Mouse (Mus musculus) midbrain, embryonic 13.5 days (tissue): ENCODE measurements around the gene Baz2b. TPM values are rescaled to one million over a fixed set of nuclear protein-coding genes. Genes with fewer than 3 reads are reported as not detected.

Experiments
- ATAC-seq: fragments of 200-750 bp; cut with Nextera tagmentation; 2 replicates; pipeline ENCODE4 v1.8.0; 2017; ENCODE audit warnings: mild to moderate bottlenecking, moderate TSS enrichment, moderate library complexity
- H3K27ac ChIP-seq: fragments of 300-500 bp; sonication (generic); 2 replicates; pipeline ENCODE4 v1.5.1; 2015; ENCODE audit warnings: inconsistent platforms, mild to moderate bottlenecking, moderate library complexity
- H3K27me3 ChIP-seq: fragments of 300-500 bp; sonication (generic); 2 replicates; pipeline ENCODE4 v1.6.1; 2015; ENCODE audit warnings: mild to moderate bottlenecking, inconsistent platforms
- H3K36me3 ChIP-seq: fragments of 300-500 bp; sonication (generic); 2 replicates; pipeline ENCODE4 v1.6.1; 2015; ENCODE audit warnings: mild to moderate bottlenecking, inconsistent platforms
- H3K4me1 ChIP-seq: fragments of 300-500 bp; sonication (generic); replicated peaks from 2 replicates; pipeline ENCODE4 v1.6.1; 2015; ENCODE audit warnings: inconsistent platforms
- H3K4me2 ChIP-seq: fragments of 300-500 bp; sonication (generic); replicated peaks from 2 replicates; pipeline ENCODE4 v1.6.1; 2015; ENCODE audit warnings: moderate library complexity, mild to moderate bottlenecking, inconsistent platforms
- H3K4me3 ChIP-seq: fragments of 300-500 bp; sonication (generic); replicated peaks from 2 replicates; pipeline ENCODE4 v1.5.1; 2015; ENCODE audit warnings: mild to moderate bottlenecking, inconsistent platforms
- H3K9ac ChIP-seq: fragments of 300-500 bp; sonication (generic); replicated peaks from 2 replicates; pipeline ENCODE4 v1.6.1; 2015; ENCODE audit warnings: mild to moderate bottlenecking, inconsistent platforms
- H3K9me3 ChIP-seq: fragments of 300-500 bp; sonication (generic); 2 replicates; pipeline ENCODE4 v1.6.1; 2016; ENCODE audit warnings: mild to moderate bottlenecking, inconsistent platforms
- WGBS: fragments of 180-500 bp; shearing (Covaris S2); methylation state at CpG from one replicate; pipeline ENCODE4 v1.1.7; 2015; 5-methylcytosine and 5-hydroxymethylcytosine counted together
- polyA plus RNA-seq: library from polyadenylated mRNA; unstranded; fragments of >200 nt; fragmentation: Nextera tagmentation; extraction: Ambion mirVana; gene quantifications from 2 replicates; pipeline ENCODE4 v1.2.1, GENCODE M21; 2015

Gene Baz2b
- polyA plus RNA-seq, 1 experiment from 2014 or later: 98.1 TPM

DNA sequence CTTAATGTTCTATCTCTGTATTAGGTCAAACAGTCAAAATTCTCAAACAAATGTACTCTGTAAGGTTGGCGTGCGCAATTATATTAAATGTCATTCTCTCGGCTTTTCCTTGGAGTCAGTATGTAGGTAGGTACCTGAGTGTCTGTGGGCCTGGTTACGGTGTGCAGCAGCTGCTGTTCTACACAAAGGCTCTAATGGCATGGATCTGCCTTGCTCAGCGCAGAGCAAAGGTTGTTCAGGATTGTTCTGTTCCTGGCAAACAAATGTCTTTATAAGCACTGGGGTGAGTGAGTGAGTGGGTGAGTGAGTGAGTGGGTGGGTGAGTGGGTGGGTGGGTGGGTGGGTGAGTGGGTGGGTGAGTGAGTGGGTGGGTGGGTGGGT, 206.0 kb downstream of the Baz2b start:
- no peak for ATAC-seq
- Histone ChIP-seq H3K4me3 (no peak overlapping the region), H3K9me3 (no peaks in the 10 kb centered on the region), H3K4me2 (no peak overlapping the region), H3K27me3 (no peaks in the 10 kb centered on the region), H3K27ac (no peak overlapping the region), H3K36me3 (peaks cover 25% of the 10 kb centered on the region), H3K9ac (no peak overlapping the region), H3K4me1 (no peaks in the 10 kb centered on the region)
- 95% methylated on average over 5 of the region's 5 CpGs for WGBS

GRCm38 (mm10) chr2:60003038-60003664, 206.5 kb downstream of the Baz2b start:
- no peaks in the 10 kb centered on the region for H3K4me1 ChIP-seq
- no peak overlapping the region for H3K4me2 ChIP-seq
- H3K4me3 ChIP-seq: no peak overlapping the region
- no peak for ATAC-seq
- H3K27ac ChIP-seq: peak overlapping the region; percentile 0; the same call in 1 of the 2 replicates
- no peaks in the 10 kb centered on the region for H3K27me3 ChIP-seq
- 80% methylated on average over 5 of the region's 5 CpGs for WGBS
- peaks cover 25% of the 10 kb centered on the region for H3K36me3 ChIP-seq
- H3K9me3 ChIP-seq: no peaks in the 10 kb centered on the region
- no peak overlapping the region for H3K9ac ChIP-seq

- H3K36me3 ChIP-seq: peaks cover 18% of the 10 kb centered on the region
- no peaks in the 10 kb centered on the region for H3K4me1 ChIP-seq
- no peak overlapping the region for H3K9ac ChIP-seq
- H3K27me3 ChIP-seq: no peaks in the 10 kb centered on the region
- H3K4me2 ChIP-seq: no peak overlapping the region
- 82% methylated on average over 4 of the region's 4 CpGs for WGBS
- H3K27ac ChIP-seq: no peak overlapping the region
- H3K9me3 ChIP-seq: no peaks in the 10 kb centered on the region
- ATAC-seq: no peak
- no peak overlapping the region for H3K4me3 ChIP-seq
These were observed 209.4 kb downstream of the Baz2b start for GRCm38 (mm10) chr2:60000268-60000667.

DNA sequence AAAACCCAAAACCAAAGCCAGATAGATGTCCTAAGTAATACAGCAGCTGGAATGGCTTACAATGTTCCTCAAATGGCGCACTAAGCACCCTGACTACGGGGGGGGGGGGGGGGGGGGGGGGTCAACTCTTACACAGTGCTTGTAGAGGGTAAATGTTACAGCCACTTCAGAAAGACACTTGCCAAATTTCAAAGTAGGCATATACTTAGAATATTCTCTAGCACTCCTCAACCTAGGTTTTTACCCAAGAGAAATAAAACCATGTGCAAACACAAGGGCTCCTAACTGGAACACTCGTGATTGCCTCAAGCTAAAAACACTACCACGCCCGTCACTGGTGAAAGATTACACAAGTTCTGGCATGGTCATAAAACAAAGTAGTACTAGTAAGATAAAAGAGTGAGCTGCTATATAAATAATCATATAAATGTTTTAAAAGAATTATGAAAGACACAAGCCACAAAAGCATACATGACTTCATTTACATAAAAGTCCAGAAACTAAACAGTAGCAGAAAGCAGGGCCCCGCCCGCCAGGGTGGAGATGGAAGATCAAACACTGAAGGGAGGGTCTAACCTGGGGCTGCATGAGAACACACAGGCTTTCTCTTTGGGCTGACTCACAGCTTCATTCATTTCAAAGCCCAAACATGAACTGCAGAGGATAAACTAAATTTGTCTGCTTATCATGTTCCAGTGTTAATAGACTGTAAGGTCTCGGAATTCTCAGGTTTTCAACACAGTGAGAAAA, 212.0 kb downstream of the Baz2b start:
- Histone ChIP-seq H3K4me2 (no peak overlapping the region), H3K27me3 (no peaks in the 10 kb centered on the region), H3K9ac (no peak overlapping the region), H3K36me3 (peaks cover 12% of the 10 kb centered on the region; the same call in 1 of the 2 replicates), H3K9me3 (no peaks in the 10 kb centered on the region), H3K27ac (no peak overlapping the region), H3K4me3 (no peak overlapping the region), H3K4me1 (peaks cover 4% of the 10 kb centered on the region; the same call in 1 of the 2 replicates)
- ATAC-seq: no peak
- WGBS: 86% methylated on average over 8 of the region's 8 CpGs

GRCm38 (mm10) chr2:59996911-59997310, 212.7 kb downstream of the Baz2b start:
- H3K9me3 ChIP-seq: no peaks in the 10 kb centered on the region
- peaks cover 9% of the 10 kb centered on the region for H3K4me1 ChIP-seq
- H3K4me3 ChIP-seq: no peak overlapping the region
- no peak overlapping the region for H3K27ac ChIP-seq
- ATAC-seq: no peak
- no peak overlapping the region for H3K9ac ChIP-seq
- H3K4me2 ChIP-seq: no peak overlapping the region
- 90% methylated on average over 5 of the region's 5 CpGs for WGBS
- peaks cover 14% of the 10 kb centered on the region; the same call in 1 of the 2 replicates for H3K36me3 ChIP-seq
- H3K27me3 ChIP-seq: no peaks in the 10 kb centered on the region

- no peaks in the 10 kb centered on the region for H3K9me3 ChIP-seq
- H3K27ac ChIP-seq: no peak overlapping the region
- 73% methylated on average over 3 of the region's 3 CpGs for WGBS
- no peaks in the 10 kb centered on the region for H3K27me3 ChIP-seq
- ATAC-seq: no peak
- H3K4me3 ChIP-seq: no peak overlapping the region
- peaks cover 22% of the 10 kb centered on the region for H3K4me1 ChIP-seq
- H3K4me2 ChIP-seq: no peak overlapping the region
- H3K9ac ChIP-seq: no peak overlapping the region
- H3K36me3 ChIP-seq: 0 out of 2 replicates have a peak, but pooled peaks cover 4% of the 10 kb centered on the region
These were observed 216.5 kb downstream of the Baz2b start for GRCm38 (mm10) chr2:59993190-59993535.

- no peak overlapping the region for H3K9ac ChIP-seq
- 0 out of 2 replicates have a peak overlapping the region, but pooled peaks have one; percentile 0 for H3K27ac ChIP-seq
- ATAC-seq: no peak
- no peak overlapping the region for H3K4me3 ChIP-seq
- no peaks in the 10 kb centered on the region for H3K9me3 ChIP-seq
- 68% methylated on average over 10 of the region's 10 CpGs for WGBS
- no peaks in the 10 kb centered on the region for H3K27me3 ChIP-seq
- H3K4me1 ChIP-seq: peaks cover 22% of the 10 kb centered on the region
- no peak overlapping the region for H3K4me2 ChIP-seq
- H3K36me3 ChIP-seq: 0 out of 2 replicates have a peak, but pooled peaks cover 4% of the 10 kb centered on the region
These were observed 217.0 kb downstream of the Baz2b start for GRCm38 (mm10) chr2:59992488-59993189.

DNA sequence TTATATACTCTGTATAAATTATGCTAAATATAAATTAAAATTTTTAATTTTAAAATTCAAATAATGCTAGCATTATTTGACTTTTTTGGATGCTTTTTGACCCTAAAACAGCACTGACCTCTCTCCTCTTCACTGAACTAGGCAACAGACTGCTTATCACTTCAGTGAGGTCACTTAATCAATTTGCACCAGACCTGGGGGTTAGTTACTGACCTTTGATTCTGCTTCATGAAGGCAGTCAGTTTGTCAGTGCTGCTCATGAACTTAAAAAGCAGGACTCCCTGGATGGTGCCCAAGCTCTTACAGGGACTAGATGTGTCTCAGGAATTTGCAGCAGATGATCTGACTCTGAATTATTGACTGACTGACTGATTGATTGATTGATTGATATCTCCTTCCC, 217.9 kb downstream of the Baz2b start:
- Histone ChIP-seq H3K9ac (no peak overlapping the region), H3K9me3 (no peaks in the 10 kb centered on the region), H3K4me2 (no peak overlapping the region), H3K27me3 (no peaks in the 10 kb centered on the region), H3K27ac (no peak overlapping the region), H3K4me3 (no peak overlapping the region), H3K36me3 (0 out of 2 replicates have a peak, but pooled peaks cover 4% of the 10 kb centered on the region), H3K4me1 (peaks cover 26% of the 10 kb centered on the region)
- no peak for ATAC-seq

- Histone ChIP-seq H3K27ac (no peak overlapping the region), H3K36me3 (0 out of 2 replicates have a peak, but pooled peaks cover 3% of the 10 kb centered on the region), H3K9ac (no peak overlapping the region), H3K27me3 (no peaks in the 10 kb centered on the region), H3K4me3 (no peak overlapping the region), H3K4me2 (no peak overlapping the region), H3K4me1 (peaks cover 22% of the 10 kb centered on the region), H3K9me3 (no peaks in the 10 kb centered on the region)
- ATAC-seq: no peak
- 74% methylated on average over 6 of the region's 6 CpGs for WGBS
These were observed 222.1 kb downstream of the Baz2b start for GRCm38 (mm10) chr2:59987521-59987920.

DNA sequence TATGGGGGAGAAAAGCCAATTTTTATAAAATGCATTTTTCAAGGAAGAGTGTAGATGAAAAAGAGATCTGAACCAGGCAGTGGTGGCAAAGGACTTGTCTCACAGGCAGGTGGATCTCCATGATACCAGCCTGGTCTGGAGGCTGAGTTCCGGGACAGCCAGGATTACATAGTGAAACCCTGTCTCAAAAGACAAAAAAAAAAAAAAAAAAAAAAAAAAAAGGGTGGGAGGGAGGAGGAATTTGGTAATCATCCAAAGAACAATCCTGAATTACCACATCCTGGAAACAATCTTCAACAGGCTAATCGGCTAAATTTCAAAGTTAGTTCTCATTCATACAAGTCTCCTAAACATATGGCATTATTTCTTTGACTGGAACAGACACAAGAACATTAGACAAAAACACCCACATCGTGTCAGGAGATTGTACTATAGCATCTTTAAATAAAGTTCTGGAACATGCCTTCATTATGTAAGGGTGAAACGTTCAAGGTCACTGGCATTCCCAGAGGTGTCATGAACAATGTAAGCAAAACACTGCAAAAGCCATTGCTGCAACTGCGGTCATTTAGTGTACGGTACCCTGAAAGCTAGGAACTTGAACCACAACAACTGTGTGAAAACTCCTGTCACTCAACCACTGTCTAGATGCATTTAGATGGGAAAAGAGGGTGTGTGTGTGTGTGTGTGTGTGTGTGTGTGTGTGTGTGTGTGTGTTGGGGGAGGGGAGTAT, 230.0 kb downstream of the Baz2b start:
- no peak overlapping the region for H3K27ac ChIP-seq
- H3K27me3 ChIP-seq: no peaks in the 10 kb centered on the region
- H3K4me1 ChIP-seq: 0 out of 2 replicates have a peak, but pooled peaks cover 2% of the 10 kb centered on the region
- no peak overlapping the region for H3K4me3 ChIP-seq
- H3K9me3 ChIP-seq: no peaks in the 10 kb centered on the region
- peaks cover 20% of the 10 kb centered on the region for H3K36me3 ChIP-seq
- H3K4me2 ChIP-seq: no peak overlapping the region
- ATAC-seq: no peak
- WGBS: 63% methylated on average over 6 of the region's 6 CpGs
- no peak overlapping the region for H3K9ac ChIP-seq

DNA sequence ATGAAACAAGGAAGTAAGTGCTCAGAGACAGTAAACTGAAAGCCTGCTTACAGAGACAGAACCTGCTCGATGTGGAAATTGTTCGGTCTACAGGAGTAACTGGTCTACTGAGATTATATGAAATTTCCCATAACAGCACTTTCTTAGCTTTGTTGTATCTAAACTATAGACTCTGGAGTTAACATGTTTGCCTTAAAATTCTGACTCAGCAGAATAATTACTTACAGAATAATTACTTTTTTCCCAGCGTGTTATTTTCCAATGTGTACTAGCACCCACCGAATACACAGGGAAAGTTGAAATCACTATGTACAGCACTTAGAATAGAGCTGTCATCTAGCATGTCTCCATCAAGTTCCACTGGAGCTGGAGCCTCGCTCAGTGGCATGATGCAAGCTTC, 233.0 kb downstream of the Baz2b start:
- Histone ChIP-seq H3K27me3 (no peaks in the 10 kb centered on the region), H3K4me2 (no peak overlapping the region), H3K36me3 (peaks cover 23% of the 10 kb centered on the region), H3K27ac (no peak overlapping the region), H3K9ac (no peak overlapping the region), H3K9me3 (no peaks in the 10 kb centered on the region), H3K4me3 (no peak overlapping the region), H3K4me1 (0 out of 2 replicates have a peak, but pooled peaks cover 2% of the 10 kb centered on the region)
- WGBS: 91% methylated on average over 5 of the region's 5 CpGs
- no peak for ATAC-seq
